Mouse (Mus musculus): ENCODE results near the gene Ppm1h.
"Not testable (repeated sequence)": the region's sequence is repeated elsewhere in the genome, so short reads cannot be mapped to it uniquely, and the experiment has no call there.

The Ppm1h gene

GRCm38 (mm10) chr10:122930520-122930919 lies 252.0 kb downstream of the Ppm1h start:
- no peak for DNase-seq (ENCODE audit: low spot score in 2 of 2)

GRCm38 (mm10) chr10:122931193-122931832 lies 252.8 kb downstream of the Ppm1h start:
- peak in 1 of 2 experiments; percentile 36 for DNase-seq (ENCODE audit: low spot score in 2 of 2)

GRCm38 (mm10) chr10:122931851-122932550 lies 253.4 kb downstream of the Ppm1h start:
- no peak for DNase-seq (ENCODE audit: low spot score in 2 of 2)

GRCm38 (mm10) chr10:122933053-122933838 lies 254.7 kb downstream of the Ppm1h start:
- no peak for DNase-seq (ENCODE audit: low spot score in 2 of 2)

- not testable (repeated sequence) for DNase-seq (ENCODE audit: low spot score in 2 of 2)
Measured at GRCm38 (mm10) chr10:122935406-122935805, 256.8 kb downstream of the Ppm1h start.

- not testable (repeated sequence) for DNase-seq (ENCODE audit: low spot score in 2 of 2)
Measured at GRCm38 (mm10) chr10:122937380-122937779, 258.8 kb downstream of the Ppm1h start.

GRCm38 (mm10) chr10:122939546-122939945 lies 261.0 kb downstream of the Ppm1h start:
- no peak for DNase-seq (ENCODE audit: low spot score in 2 of 2)

GRCm38 (mm10) chr10:122942771-122943170 lies 264.2 kb downstream of the Ppm1h start:
- no peak for DNase-seq (ENCODE audit: low spot score in 2 of 2)

- DNase-seq (ENCODE audit: low spot score in 2 of 2): no peak
Measured at GRCm38 (mm10) chr10:122943824-122944223, 265.3 kb downstream of the Ppm1h start.

- no peak for DNase-seq (ENCODE audit: low spot score in 2 of 2)
Measured at GRCm38 (mm10) chr10:122944888-122945287, 266.3 kb downstream of the Ppm1h start.

GRCm38 (mm10) chr10:122950966-122951365 lies 272.4 kb downstream of the Ppm1h start:
- no peak for DNase-seq (ENCODE audit: low spot score in 2 of 2)

- no peak for DNase-seq (ENCODE audit: low spot score in 2 of 2)
Measured at GRCm38 (mm10) chr10:122953576-122953975, 275.0 kb downstream of the Ppm1h start.

GRCm38 (mm10) chr10:122957918-122958317 lies 279.4 kb downstream of the Ppm1h start:
- DNase-seq (ENCODE audit: low spot score in 2 of 2): no peak

GRCm38 (mm10) chr10:122958699-122959098 lies 280.1 kb downstream of the Ppm1h start:
- DNase-seq (ENCODE audit: low spot score in 2 of 2): no peak

GRCm38 (mm10) chr10:122960216-122960615 lies 281.7 kb downstream of the Ppm1h start:
- DNase-seq (ENCODE audit: low spot score in 2 of 2): no peak

- DNase-seq (ENCODE audit: low spot score in 2 of 2): no peak
Measured at GRCm38 (mm10) chr10:122960738-122961137, 282.2 kb downstream of the Ppm1h start.

- DNase-seq (ENCODE audit: low spot score in 2 of 2): no peak
Measured at GRCm38 (mm10) chr10:122961494-122961893, 282.9 kb downstream of the Ppm1h start.

- no peak for DNase-seq (ENCODE audit: low spot score in 2 of 2)
Measured at GRCm38 (mm10) chr10:122962651-122963050, 284.1 kb downstream of the Ppm1h start.

- DNase-seq (ENCODE audit: low spot score in 2 of 2): no peak
Measured at GRCm38 (mm10) chr10:122963463-122964240, 285.1 kb downstream of the Ppm1h start.

GRCm38 (mm10) chr10:122964241-122964636 lies 285.7 kb downstream of the Ppm1h start:
- no peak for DNase-seq (ENCODE audit: low spot score in 2 of 2)

GRCm38 (mm10) chr10:122965650-122966049 lies 287.1 kb downstream of the Ppm1h start:
- DNase-seq (ENCODE audit: low spot score in 2 of 2): not testable (repeated sequence)

GRCm38 (mm10) chr10:122966421-122966820 lies 287.9 kb downstream of the Ppm1h start:
- DNase-seq (ENCODE audit: low spot score in 2 of 2): no peak

All from urinary bladder, postnatal 4 days (tissue).